7 mouse cellular contexts compared by ENCODE assay signal in genomic region chr10:86295454-86296098, GRCm38 (mm10). TPM values are rescaled to one million over a fixed set of nuclear protein-coding genes. Genes with fewer than 3 reads are reported as not detected.
DNase-seq lines count a peak whose midpoint lies in the region; ATAC-seq and TF ChIP-seq lines count a peak whose summit lies in the region.

No protein-coding gene starts in this region.

- no peak for TF ChIP-seq EP300 in liver, postnatal 0 days (IDR thresholded peaks at IDR 0.05; ENCODE audit: low read depth)

- no peaks in the 10 kb centered on the region for H3K9me3 ChIP-seq in liver, postnatal 0 days (ENCODE audit: low read length)

- no peak overlapping the region for H3K9ac ChIP-seq in liver, postnatal 0 days (replicated peaks)

- H3K4me1 ChIP-seq in testis, adult 2 months (ENCODE audit: control insufficient read depth, insufficient read depth, low read length) = peaks cover 14% of the 10 kb centered on the region
- H3K4me1 ChIP-seq in liver, postnatal 0 days (ENCODE audit: insufficient read depth) = peaks cover 6% of the 10 kb centered on the region

- no peaks in the 10 kb centered on the region for H3K36me3 ChIP-seq in testis, adult 2 months (ENCODE audit: control insufficient read depth, insufficient read depth, low read length)
- no peaks in the 10 kb centered on the region for H3K36me3 ChIP-seq in liver, postnatal 0 days (replicated peaks; ENCODE audit: insufficient read depth, low read length)

- ATAC-seq in hematopoietic stem cell, adult 5-6 weeks (replicated peaks in 1 of 2; ENCODE audit: insufficient read depth in 1 of 2, low FRiP score in 2 of 2, low TSS enrichment in 1 of 2, low read depth in 1 of 2, poor library complexity in 2 of 2, severe bottlenecking in 2 of 2) = peak; percentile 46 to 63
- ATAC-seq in liver, postnatal 0 days = peak; percentile 15; the same call in 1 of the 2 replicates

- H3K27ac ChIP-seq in testis, adult 2 months (ENCODE audit: control insufficient read depth, insufficient read depth, low read depth, low read length) = no peak overlapping the region
- H3K27ac ChIP-seq in liver, postnatal 0 days (ENCODE audit: low read depth) = no peak overlapping the region

- H3K4me2 ChIP-seq in liver, postnatal 0 days (ENCODE audit: low read depth, low read length) = peak overlapping the region; percentile 56

- H3K4me3 ChIP-seq in testis, adult 2 months (ENCODE audit: control insufficient read depth, low read depth, low read length) = peak overlapping the region; percentile 35
- no peak overlapping the region for H3K4me3 ChIP-seq in liver, postnatal 0 days (ENCODE audit: low read depth, low read length)

- DNase-seq in testis, postnatal 14 days (ENCODE audit: low spot score) = no peak
- no peak for DNase-seq in liver, postnatal 0 days
- DNase-seq in ovary, adult 18-20 months (ENCODE audit: low spot score) = no peak
- DNase-seq in spleen, postnatal 14 days (ENCODE audit: low spot score in 2 of 2) = no peak
- DNase-seq in retina, postnatal 1 day = no peak

- no peaks in the 10 kb centered on the region for H3K27me3 ChIP-seq in testis, adult 2 months (ENCODE audit: control insufficient read depth, insufficient read depth, low read length)
- peaks cover 12% of the 10 kb centered on the region for H3K27me3 ChIP-seq in liver, postnatal 0 days (ENCODE audit: insufficient read depth, low read length)

- TF ChIP-seq POLR2A in testis, adult 2 months (IDR thresholded peaks at IDR 0.05; ENCODE audit: control insufficient read depth, low read depth, low read length) = no peak

- TF ChIP-seq CTCF in testis, adult 2 months (IDR thresholded peaks at IDR 0.05; ENCODE audit: control insufficient read depth, insufficient read depth, insufficient replicate concordance, low read depth, low read length) = no peak
- no peak for TF ChIP-seq CTCF in liver, postnatal 0 days (IDR thresholded peaks at IDR 0.05; ENCODE audit: low read depth)

- 15% methylated on average over 13 of the region's 13 CpGs for WGBS in liver, postnatal 0 days (ENCODE audit: insufficient replicate concordance)

RNA-seq across cellular contexts. Expression of gene Timp3, which starts 4.6 kb away (rescaled TPM):
- 9.1 and 12.0 TPM in 2 replicates for polyA plus RNA-seq in testis, adult 2 months (2012; rRNA removed)
- 1.7 and 2.4 TPM in 2 replicates for total RNA-seq in hematopoietic stem cell, adult 5-6 weeks (2017)
- polyA plus RNA-seq in liver, postnatal 0 days (2015; fragmentation: Nextera tagmentation; extraction: Ambion mirVana) = 6.4 and 7.9 TPM in 2 replicates
